10 mouse cellular contexts compared by ENCODE assay signal in genomic region chr12:108221206-108221605, GRCm38 (mm10). TPM values are rescaled to one million over a fixed set of nuclear protein-coding genes. Genes with fewer than 3 reads are reported as not detected.
A peak's percentile ranks its signal among the peaks of the same experiment; 100 is the strongest.
DNase-seq lines count a peak whose midpoint lies in the region; ATAC-seq and TF ChIP-seq lines count a peak whose summit lies in the region.
"Had no signal": no experiment of that assay in that cellular context is flagged by ENCODE, and none has a peak within 500 bp of the region (broad histone marks: within the 10 kb centered on the region; RNA-seq: fewer than 3 reads in every experiment).

No protein-coding gene starts in this region.

- WGBS in lung, embryonic 14.5 days = 41% methylated on average over 10 of the region's 10 CpGs
- 36% methylated on average over 10 of the region's 10 CpGs for WGBS in hindbrain, embryonic 13.5 days
- WGBS in neural tube, embryonic 14.5 days = 51% methylated on average over 10 of the region's 10 CpGs

- H3K4me3 ChIP-seq in lung, embryonic 14.5 days (ENCODE audit: low read depth, low read length) = no peak overlapping the region
- no peak overlapping the region for H3K4me3 ChIP-seq in hindbrain, embryonic 13.5 days
- H3K4me3 ChIP-seq in neural tube, embryonic 14.5 days (ENCODE audit: low read depth, low read length) = no peak overlapping the region
- H3K4me3 ChIP-seq: limb, embryonic 12.5 days had no signal

- TF ChIP-seq CTCF in lung, embryonic 14.5 days (IDR thresholded peaks at IDR 0.05; ENCODE audit: low read depth) = peak; percentile 76

- no peak overlapping the region for H3K4me2 ChIP-seq in lung, embryonic 14.5 days
- H3K4me2 ChIP-seq in hindbrain, embryonic 13.5 days = no peak overlapping the region
- H3K4me2 ChIP-seq in neural tube, embryonic 14.5 days (ENCODE audit: low read depth, low read length) = no peak overlapping the region
- H3K4me2 ChIP-seq: limb, embryonic 12.5 days had no signal

- peaks cover 12% of the 10 kb centered on the region for H3K4me1 ChIP-seq in lung, embryonic 14.5 days (ENCODE audit: insufficient read depth)
- H3K4me1 ChIP-seq in hindbrain, embryonic 13.5 days (replicated peaks) = peaks cover 95% of the 10 kb centered on the region
- H3K4me1 ChIP-seq in neural tube, embryonic 14.5 days (ENCODE audit: control insufficient read depth, insufficient read depth, low read length) = peaks cover 57% of the 10 kb centered on the region

- ATAC-seq in lung, embryonic 14.5 days (ENCODE audit: insufficient read depth) = peak; percentile 23; the same call in 1 of the 2 replicates
- ATAC-seq in hindbrain, embryonic 13.5 days (ENCODE audit: low FRiP score) = peak; percentile 17; the same call in 1 of the 2 replicates
- peak; percentile 16; the same call in 1 of the 2 replicates for ATAC-seq in neural tube, embryonic 14.5 days (ENCODE audit: low read depth)
- ATAC-seq in erythroid progenitor cell, adult 5-6 weeks (replicated peaks; ENCODE audit: low FRiP score, poor library complexity, severe bottlenecking) = no peak

- H3K9ac ChIP-seq in lung, embryonic 14.5 days = no peak overlapping the region
- no peak overlapping the region for H3K9ac ChIP-seq in hindbrain, embryonic 13.5 days
- no peak overlapping the region for H3K9ac ChIP-seq in neural tube, embryonic 14.5 days (replicated peaks; ENCODE audit: low read depth, low read length)
- H3K9ac ChIP-seq: limb, embryonic 12.5 days had no signal

- DNase-seq in embryo, embryonic 10.5 days (ENCODE audit: low spot score) = peak; percentile 58
- DNase-seq in embryo, embryonic 10 days (ENCODE audit: low spot score) = no peak
- peak; percentile 77 for DNase-seq in lung, embryonic 14.5 days
- no peak for DNase-seq in lung, postnatal 25 days (ENCODE audit: low spot score)
- DNase-seq in thymus, adult 18-20 months = no peak
- DNase-seq: spleen, adult 18-20 months had no signal

- H3K27me3 ChIP-seq in lung, embryonic 14.5 days (ENCODE audit: insufficient read depth, low read length) = no peaks in the 10 kb centered on the region
- no peaks in the 10 kb centered on the region for H3K27me3 ChIP-seq in hindbrain, embryonic 13.5 days
- H3K27me3 ChIP-seq in neural tube, embryonic 14.5 days (ENCODE audit: control insufficient read depth, insufficient read depth, low read length) = no peaks in the 10 kb centered on the region

- no peak overlapping the region for H3K27ac ChIP-seq in lung, embryonic 14.5 days (ENCODE audit: low read depth)
- peak overlapping the region; percentile 92 for H3K27ac ChIP-seq in hindbrain, embryonic 13.5 days
- peak overlapping the region; percentile 87 for H3K27ac ChIP-seq in neural tube, embryonic 14.5 days (ENCODE audit: low read depth, low read length)
- H3K27ac ChIP-seq: limb, embryonic 12.5 days had no signal

- no peaks in the 10 kb centered on the region for H3K36me3 ChIP-seq in lung, embryonic 14.5 days (ENCODE audit: insufficient read depth)
- H3K36me3 ChIP-seq in hindbrain, embryonic 13.5 days = no peaks in the 10 kb centered on the region
- H3K36me3 ChIP-seq in neural tube, embryonic 14.5 days (ENCODE audit: control insufficient read depth, insufficient read depth, low read length) = no peaks in the 10 kb centered on the region
- H3K36me3 ChIP-seq: limb, embryonic 12.5 days had no signal

- no peaks in the 10 kb centered on the region for H3K9me3 ChIP-seq in lung, embryonic 14.5 days (ENCODE audit: low read depth, low read length)
- no peaks in the 10 kb centered on the region for H3K9me3 ChIP-seq in hindbrain, embryonic 13.5 days
- no peaks in the 10 kb centered on the region for H3K9me3 ChIP-seq in neural tube, embryonic 14.5 days (ENCODE audit: control insufficient read depth, low read length)
- H3K9me3 ChIP-seq: limb, embryonic 12.5 days had no signal

RNA-seq across cellular contexts. Expression of gene Ccnk, which starts 41.8 kb away (rescaled TPM):
- polyA plus RNA-seq in lung, embryonic 14.5 days (2014; fragmentation: Nextera tagmentation; extraction: Ambion mirVana) = 4.9 and 5.3 TPM in 2 replicates
- 3.8 and 4.0 TPM in 2 replicates for polyA plus RNA-seq in hindbrain, embryonic 13.5 days (2015; fragmentation: Nextera tagmentation; extraction: Ambion mirVana)
- 3.7 and 6.0 TPM in 2 replicates for polyA plus RNA-seq in neural tube, embryonic 14.5 days (2014; fragmentation: Nextera tagmentation; extraction: Ambion mirVana)
- 38.1 and 80.0 TPM in 2 replicates for total RNA-seq in erythroid progenitor cell, adult 5-6 weeks (2015; ENCODE audit: low replicate concordance)
- 19.3 and 24.7 TPM in 2 replicates for total RNA-seq in erythroid progenitor cell, adult 5-6 weeks (2017; ENCODE audit: low replicate concordance)

RNA-seq across cellular contexts. Expression of gene Setd3, which starts 42.1 kb away (rescaled TPM):
- polyA plus RNA-seq in lung, embryonic 14.5 days (2014; fragmentation: Nextera tagmentation; extraction: Ambion mirVana) = 68.8 and 69.6 TPM in 2 replicates
- 99.7 and 102 TPM in 2 replicates for polyA plus RNA-seq in hindbrain, embryonic 13.5 days (2015; fragmentation: Nextera tagmentation; extraction: Ambion mirVana)
- polyA plus RNA-seq in neural tube, embryonic 14.5 days (2014; fragmentation: Nextera tagmentation; extraction: Ambion mirVana) = 90.6 and 91.9 TPM in 2 replicates
- total RNA-seq in erythroid progenitor cell, adult 5-6 weeks (2015; ENCODE audit: low replicate concordance) = 121 and 122 TPM in 2 replicates
- 162 and 177 TPM in 2 replicates for total RNA-seq in erythroid progenitor cell, adult 5-6 weeks (2017; ENCODE audit: low replicate concordance)

RNA-seq across cellular contexts. Expression of gene Ccdc85c, which starts 54.0 kb away (rescaled TPM):
- 8.3 and 8.6 TPM in 2 replicates for polyA plus RNA-seq in lung, embryonic 14.5 days (2014; fragmentation: Nextera tagmentation; extraction: Ambion mirVana)
- 17.3 and 17.7 TPM in 2 replicates for polyA plus RNA-seq in hindbrain, embryonic 13.5 days (2015; fragmentation: Nextera tagmentation; extraction: Ambion mirVana)
- 15.3 and 17.3 TPM in 2 replicates for polyA plus RNA-seq in neural tube, embryonic 14.5 days (2014; fragmentation: Nextera tagmentation; extraction: Ambion mirVana)
- not detected in 2 replicates for total RNA-seq in erythroid progenitor cell, adult 5-6 weeks (2015; ENCODE audit: low replicate concordance)
- 0.64 and 6.3 TPM in 2 replicates for total RNA-seq in erythroid progenitor cell, adult 5-6 weeks (2017; ENCODE audit: low replicate concordance)

Comparison
In these comparisons a context has a peak if more than half of its experiments do, and no peak if none do; other contexts are left out.
1. DNase-seq: peak in embryo, embryonic 10.5 days (single experiment) and lung, embryonic 14.5 days (single experiment); none in embryo, embryonic 10 days (single experiment), lung, postnatal 25 days (single experiment) and thymus, adult 18-20 months (0 of 2).